Mouse (Mus musculus) naive thymus-derived CD4-positive, alpha-beta T cell, adult 2 months (primary cell): Measurements from ENCODE around the gene Gpr132.

Experiments
- DNase-seq: peaks from one replicate; pipeline ENCODE4 v3.0.0-alpha.2; 2011; ENCODE audit warnings: low read depth

Gpr132 gene

DNA sequence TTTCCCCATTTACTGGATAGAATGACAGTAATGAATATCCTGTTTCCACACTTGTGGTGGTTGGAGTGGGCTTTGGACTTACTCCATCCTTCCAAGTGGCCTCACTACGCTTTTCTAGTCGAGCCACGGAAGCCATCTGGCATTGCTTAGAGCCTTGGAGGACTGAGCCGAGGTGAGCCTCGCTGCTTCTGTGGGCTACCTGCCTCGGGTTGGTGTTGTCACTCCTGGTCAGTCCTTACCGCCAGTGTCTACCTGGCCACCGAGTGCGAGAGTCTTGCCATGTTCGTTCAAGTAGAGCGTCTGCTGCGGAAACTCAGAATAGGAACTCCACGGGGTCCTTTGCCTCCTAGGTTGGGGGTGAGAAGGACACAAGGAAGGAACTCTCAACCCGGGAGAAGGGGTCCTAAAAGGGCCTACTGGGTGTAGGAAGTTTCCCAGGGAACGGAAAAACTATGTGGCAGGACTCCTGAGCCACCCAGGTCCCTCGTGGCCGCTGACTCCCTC is 9.1 kb upstream of the Gpr132 start:
- DNase-seq: peak; percentile 50

DNA sequence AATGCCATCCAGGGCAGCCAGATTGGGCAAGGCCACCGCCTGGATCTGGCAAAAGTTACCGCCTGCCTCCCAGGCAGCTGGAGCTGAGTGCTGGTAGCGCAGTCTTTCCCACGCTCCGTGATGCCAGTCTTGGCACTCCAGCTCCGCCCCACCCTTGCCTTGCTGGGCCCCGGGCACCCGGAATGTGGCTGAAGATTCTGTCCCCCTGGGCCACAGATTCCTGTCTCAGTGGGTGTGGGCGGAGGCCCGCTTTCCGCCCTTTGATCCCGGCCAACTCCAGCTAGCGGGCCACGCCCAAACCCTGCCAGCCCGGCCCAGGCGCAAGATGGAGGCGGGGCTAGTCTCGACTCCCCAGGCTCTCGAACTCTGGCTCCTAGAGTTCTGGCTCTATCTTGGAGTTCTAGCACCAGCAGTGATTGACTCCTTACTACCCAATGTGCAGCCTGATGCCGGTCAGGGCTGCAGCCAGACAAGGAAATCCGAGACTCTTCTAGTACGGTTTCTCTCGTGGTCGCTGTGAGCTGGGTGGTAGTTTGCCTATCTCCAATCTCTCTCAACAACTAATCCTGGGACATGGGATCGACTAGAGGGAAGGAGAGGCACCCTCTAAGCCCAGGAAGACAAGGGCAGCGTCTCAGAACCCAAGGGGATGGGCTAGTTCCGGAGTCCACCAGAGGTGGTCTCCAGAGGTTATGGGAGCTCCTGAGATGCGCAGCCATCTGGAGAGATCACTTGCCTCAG is 8.5 kb upstream of the Gpr132 start:
- DNase-seq: peak; percentile 70

DNA sequence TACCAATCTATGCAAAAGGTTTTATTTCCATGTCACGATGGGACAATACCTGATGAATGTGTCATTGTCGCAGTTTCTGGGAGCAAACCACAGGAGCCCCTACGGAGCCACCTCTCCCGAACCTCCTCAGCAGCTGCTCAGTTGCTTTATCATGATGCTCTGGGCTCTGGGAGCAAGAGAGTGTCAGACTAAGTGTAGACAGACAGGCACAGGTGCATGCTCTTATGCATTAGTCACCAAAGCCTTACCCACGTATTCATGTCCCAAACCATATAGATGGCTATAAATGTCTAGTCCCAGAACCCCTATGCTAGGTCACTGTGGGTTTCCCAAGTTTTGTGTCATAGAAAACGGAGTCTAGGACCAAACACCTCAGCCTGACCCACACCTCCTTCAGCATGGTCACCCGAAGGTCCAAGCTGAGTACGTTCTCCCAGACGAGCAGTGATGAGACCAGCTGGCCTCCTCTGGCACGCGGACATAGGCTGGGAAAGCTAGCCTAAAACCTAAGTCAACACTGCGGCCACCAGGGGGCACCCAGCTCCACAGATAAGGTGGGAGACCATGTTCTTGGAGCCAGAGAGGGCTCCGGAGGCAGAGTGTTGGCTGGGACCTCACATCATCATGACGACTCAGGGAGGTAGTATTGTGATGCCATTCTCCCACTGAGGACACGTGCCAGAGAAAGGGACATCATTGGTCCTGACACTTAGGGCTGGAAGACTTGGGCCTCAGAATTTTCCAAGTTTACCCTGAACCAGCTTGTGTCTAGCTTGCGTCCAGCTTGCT is 7.4 kb upstream of the Gpr132 start:
- peak; percentile 90 for DNase-seq

DNA sequence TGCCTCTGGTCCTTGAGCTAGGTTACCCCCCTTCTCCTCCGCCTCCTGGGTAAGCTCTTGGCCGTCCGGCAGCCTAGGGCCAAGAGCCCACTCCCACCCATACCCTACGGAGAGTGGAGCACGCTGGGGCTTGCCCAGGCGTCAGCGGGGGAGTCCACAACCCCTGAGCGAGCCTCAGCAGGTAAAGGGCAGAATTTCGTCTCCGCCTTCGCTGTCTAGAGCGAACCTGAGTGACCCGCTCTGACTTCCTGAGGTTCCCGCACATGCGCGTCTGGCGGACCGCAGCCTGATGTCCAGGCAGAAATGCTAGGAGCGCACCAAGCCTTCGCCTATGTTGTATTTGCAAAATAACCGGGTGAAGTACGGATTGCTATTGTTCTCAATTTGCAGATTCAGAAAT is 6.2 kb upstream of the Gpr132 start:
- peak; percentile 33 for DNase-seq

DNA sequence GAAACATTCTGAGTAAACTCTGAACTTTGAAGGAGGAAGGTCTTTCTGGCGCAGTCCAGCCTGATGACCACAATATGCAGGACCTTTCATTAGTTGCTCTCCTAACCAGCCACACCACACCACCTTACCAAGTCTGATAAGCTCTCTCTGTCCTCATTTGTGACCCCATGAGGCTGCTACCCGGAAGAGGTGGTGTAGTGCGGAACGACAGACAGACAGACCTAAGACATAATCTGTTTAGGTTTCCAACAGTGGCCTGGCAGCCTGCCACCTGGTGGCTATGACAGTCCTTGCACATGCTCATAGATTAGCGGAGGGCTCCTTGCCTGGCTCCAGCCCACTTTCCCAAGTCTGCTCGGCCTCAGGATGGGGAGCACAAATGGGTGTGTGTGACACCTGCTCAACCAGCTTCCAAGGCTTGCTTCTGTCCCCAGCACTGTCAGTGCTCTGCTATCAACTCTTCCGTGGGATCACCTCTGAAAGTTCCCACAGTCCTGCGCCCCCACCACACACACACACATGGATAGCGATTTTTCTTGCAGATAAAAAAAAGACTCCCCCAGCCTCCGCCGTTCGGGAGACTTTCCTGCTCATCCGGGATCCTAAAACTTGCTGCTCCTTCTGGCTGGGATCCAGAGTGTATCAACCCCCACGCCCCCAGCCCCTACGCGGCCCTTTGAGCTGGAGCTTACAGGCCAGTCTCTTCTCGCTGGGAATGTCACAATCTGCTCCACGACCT is 5.6 kb upstream of the Gpr132 start:
- DNase-seq: peak; percentile 91

DNA sequence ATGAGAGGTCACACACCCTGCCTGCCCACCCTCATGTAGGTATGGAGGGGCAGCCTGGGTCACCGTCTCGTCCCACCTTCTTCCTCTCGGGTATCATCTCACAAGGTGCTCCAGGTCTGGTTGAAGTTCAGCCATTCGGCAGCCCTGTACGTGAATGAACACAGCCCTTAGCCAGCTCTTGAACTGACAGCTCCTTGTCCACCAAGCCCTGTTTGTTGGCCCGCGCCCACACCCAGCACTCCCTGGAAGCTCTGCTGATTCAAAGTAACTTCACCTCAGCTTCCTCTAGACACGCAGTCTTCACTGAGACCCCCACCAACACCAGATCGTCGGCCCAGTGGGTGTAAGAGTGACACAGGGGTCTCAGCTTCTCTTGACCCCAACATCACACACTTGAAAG is 5.0 kb upstream of the Gpr132 start:
- no peak for DNase-seq

DNA sequence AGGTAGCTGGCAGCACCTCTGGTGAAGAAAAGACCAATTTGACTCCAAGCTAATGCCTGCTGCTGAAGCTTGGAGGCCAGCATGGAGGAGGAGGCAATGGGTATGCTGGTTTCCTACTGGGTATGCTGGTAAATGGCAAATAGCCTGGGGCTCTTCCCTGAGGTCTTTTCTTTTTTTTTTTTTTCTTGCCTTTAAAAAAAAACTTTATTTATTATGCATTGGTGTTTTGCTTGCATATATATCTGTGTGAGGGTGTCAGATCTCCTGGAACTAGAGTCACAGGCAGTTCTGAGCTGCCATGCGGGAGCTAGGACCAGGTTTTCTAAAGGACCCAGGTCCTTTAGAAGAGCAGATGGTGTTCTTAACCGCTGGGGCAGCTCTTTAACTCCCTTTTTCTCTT is 3.2 kb upstream of the Gpr132 start:
- DNase-seq: no peak

DNA sequence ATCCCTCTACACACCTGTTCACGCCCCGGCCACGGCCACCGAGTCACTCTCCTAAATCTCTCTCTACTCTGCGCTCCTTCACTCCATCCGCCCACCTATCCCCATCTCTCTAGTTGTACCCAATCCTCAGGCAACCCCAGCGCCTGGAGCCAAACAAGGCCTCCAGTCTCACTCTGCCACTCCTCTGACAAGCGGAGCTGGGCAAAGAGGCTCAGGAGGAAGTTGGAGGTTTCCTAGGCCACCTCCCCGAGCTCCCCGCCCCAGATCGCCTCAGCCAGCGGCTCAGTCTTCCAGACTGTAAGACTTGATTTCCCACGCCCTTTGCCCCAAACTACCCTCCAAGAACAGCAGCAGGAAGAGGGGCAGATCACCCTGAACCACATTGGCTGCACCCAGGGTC is 2.7 kb upstream of the Gpr132 start:
- peak; percentile 65 for DNase-seq

DNA sequence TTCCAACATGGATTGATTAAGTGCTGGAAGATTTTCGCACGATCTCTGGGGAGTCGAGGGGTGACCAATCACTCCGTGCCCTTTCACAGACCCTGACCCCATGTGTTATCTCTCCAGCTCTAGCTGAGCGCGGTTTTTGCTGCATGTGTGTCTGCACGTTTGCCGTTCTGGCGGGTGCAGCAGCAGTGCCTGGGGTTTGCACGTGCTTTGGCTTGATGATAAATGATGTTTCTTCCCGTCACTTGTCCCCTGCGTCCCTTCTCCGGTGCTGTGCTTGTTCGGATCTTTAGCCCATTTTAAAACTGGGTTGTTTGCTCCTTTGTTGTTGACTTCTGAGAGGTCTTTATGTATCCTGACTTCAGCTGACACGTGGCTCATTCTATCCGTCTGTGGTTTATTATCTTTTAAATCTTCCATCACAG is 1.8 kb upstream of the Gpr132 start:
- DNase-seq: peak; percentile 66

DNA sequence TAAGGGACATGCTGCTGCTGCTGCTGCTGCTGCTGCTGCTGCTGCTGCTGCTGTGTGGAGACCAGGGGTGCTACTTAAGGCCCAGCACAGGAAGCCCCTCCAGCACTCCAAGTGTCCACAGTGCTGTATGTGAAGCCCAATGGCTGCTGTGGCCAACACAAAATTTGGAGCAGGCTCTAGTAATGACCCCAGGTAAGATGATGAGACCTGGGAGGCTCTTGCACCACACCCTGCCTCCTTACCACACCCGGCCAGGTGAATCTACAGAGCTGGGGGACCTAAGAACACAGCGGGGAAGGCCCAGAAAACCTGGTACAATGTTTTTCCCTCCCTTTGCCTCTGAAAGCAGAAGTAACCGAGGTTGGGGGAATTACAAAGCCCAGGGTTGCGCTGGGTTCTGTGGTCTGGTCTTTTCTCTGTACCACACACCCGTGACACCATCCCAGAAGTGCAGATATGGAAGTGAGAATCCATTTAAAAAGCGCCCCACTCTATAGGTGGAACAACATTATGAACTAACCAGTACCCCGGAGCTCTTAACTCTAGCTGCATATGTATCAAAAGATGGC is 838 bp downstream of the Gpr132 start:
- peak; percentile 34 for DNase-seq

DNA sequence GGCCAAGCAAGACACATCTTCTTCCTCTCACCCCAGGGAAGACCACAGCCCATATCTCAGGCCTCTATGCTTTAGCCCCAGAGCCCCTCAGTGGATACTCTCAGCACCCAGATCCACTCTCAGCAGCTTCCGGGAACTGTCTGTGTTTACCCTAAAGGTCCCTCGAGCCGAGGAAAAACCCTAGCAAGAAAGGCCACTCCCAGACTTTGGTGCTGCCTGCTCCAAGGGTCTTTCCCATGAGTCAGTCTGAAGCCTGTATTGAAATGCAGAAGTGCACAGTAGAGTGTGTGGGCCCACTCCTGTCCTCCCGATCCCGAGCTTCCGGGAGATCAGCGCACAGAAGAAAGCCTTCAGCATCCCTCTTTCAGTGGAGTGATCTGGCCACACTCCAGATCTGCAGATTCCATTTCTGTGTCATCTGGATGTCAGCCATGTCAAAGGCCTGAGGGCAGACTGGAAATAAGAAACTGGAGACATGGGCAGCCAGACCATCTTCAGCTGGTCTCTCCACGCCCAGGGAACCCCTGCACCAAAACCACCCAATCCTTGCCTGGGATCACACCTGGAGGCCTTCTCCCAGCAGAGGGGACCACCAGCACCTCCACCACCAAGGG is 1.5 kb downstream of the Gpr132 start:
- no peak for DNase-seq

DNA sequence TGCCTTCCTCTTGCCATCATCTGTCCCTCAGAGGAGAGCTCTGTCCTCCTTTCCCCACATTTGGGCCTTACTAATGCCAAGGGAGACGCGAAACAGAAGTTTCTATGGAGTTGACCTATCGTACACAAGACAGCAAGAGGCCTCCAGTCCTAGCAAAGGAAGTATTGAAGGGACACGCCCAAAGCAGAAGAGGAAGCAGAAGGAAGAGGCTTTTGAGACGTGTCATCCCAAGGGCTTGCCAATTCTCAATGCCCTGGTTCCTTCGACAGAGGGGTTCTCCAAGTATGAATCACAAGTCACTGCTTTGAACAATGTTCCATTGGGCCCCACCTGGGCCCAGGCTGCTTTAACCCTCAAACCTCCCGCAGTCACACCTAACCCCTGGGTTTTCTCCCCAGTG is 3.2 kb downstream of the Gpr132 start:
- DNase-seq: peak; percentile 44

DNA sequence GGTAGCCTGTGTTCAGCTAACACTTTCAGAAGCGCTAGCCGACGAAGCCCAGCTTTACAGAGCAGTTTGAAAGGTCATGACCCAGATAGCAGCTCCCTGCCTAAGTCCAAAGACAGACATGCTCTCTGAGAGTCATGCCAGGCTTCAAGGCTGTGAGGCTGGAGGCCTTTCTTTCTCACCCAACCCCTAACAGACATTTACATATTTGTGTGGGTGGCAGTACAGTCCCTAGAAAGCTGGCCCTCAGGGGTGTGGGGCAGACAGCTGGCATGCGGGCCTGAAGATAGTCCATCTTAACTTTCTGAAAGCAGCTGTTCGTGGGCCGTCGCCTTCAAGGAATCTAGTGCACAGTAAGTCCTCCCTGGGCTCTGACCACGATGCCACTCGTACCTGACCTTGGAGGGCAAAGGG is 6.1 kb downstream of the Gpr132 start:
- peak; percentile 51 for DNase-seq

DNA sequence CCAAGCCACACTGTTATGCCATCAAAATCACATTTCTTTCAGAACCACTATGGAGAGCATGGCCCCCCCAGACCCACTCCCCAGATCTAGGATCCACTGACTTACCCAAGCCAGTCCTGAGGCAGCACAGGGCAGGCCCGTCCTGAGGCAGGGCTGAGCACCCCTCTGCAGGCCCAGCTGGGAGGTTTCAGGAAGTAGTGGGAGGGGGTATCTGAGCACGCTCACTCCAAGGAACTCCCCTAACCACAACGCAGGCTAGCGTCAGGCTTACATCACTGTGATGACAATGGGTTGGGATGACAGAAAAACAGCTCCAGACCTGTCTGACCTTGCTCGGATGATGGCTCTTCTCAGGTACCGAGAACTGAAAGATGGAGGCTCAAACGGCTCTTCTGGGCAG is 7.3 kb downstream of the Gpr132 start:
- DNase-seq: peak; percentile 94

DNA sequence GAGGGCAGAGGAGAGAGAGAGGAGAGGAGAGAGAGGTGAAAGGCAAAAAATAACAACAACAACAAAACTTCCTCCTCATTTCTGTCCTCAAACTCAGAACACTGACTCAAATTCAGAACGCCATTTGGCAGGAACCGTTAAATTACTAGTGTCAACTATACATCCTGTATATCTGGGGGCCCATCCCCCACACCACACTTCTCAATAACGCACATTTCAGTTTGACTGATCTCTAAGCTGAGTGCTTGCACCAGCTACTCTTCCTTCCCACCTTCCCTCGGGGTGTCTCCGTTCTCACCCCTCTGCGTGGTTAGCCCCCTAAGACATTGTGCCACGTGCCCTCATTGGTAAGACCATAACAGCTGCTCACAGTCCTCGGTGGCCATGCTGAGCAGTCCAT is 8.1 kb downstream of the Gpr132 start:
- DNase-seq: peak; percentile 92

DNA sequence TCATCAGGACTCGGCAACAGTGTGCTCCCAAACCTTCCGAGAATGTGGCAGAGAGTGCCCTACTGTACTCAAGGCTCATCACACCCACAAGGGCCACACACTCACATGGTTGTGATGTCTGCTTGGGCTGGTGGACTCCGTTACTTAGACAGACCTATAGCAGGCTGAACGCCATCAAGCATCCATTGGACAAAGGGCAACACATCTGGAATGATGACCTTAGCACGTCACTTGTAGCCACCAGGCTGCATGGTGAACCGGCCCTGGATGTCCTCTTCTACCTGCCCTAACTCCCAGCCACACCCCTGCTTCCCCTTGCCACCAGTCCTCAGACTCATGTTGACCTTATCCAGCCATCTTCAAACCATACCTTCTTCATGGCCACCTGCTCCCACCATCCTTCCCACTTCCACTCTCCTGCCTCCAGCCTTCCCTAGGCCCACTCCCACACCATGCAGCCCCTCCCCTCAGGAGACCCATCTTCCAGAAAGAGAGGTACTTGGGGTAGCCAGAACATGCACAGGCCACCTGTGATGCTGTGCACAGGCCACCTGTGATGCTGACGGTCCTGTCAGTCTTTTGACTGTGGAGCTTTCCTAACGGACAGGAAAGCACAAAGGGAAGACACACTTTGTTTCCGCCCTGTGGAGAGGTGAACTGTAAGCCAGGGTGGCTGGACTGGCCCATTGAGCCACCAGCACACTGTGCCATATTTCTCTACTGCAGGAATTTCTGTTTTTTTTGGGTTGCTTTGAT is 9.3 kb downstream of the Gpr132 start:
- DNase-seq: peak; percentile 48

DNA sequence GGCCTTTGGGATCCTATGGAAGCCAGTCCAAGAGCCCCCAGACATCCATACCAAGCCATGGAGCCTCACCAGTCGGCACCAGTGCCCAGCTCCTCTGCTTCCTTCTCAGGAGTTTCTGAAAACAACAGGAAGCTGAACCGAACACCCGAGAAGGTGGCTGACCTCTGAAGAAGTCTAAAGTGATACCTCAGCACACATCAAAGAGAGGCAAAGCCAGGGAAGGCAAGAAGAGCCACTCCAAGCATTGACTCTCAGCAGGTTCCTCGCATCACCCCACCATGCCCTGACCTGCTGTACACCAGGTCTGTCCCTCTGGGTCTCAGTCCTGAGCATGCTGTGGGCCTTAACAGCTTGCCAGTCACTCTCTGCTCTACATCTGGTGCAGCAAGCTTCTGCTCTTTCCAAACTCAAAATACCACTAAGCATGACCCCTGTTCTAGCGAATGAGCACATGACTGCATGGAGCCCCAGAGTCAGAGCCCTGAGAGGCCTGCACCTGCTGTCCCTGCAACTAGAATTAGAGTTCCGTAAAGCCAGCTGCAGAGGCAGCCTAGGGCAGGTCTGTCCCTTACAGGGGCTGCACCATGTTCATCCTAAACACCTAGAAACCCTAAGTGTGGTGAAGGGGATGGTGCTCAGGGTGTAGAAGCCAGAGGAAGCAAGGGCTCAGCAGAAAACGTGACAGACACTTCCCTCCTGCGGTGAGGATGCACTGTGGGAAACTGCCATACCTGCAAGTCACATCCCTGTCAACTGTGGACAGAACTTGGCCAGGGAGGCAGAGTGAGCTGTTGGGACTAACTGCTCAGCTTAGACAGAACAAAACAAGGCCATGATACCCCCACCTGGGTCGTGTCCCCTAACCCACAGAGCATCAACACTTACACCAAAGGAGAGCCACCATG is 10.8 kb downstream of the Gpr132 start:
- DNase-seq: peak; percentile 64

DNA sequence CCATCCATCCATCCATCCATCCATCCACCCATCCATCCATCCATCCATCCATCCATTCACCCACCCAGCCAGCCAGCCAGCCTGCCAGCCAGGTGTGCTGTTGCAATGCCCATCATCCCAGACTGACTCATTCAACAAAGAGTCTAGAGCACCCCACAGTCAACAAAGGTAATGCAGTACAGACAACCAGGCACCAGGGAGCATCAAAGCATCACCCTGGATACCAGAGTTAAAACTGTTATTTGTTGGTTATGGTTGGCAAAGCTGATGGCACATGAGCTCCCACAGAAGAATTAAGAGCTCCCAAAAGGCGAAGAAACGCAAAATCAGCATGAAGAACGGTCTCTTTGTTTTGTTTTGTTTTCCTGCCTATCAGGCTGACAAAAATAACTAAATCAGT is 11.7 kb downstream of the Gpr132 start:
- peak; percentile 76 for DNase-seq

DNA sequence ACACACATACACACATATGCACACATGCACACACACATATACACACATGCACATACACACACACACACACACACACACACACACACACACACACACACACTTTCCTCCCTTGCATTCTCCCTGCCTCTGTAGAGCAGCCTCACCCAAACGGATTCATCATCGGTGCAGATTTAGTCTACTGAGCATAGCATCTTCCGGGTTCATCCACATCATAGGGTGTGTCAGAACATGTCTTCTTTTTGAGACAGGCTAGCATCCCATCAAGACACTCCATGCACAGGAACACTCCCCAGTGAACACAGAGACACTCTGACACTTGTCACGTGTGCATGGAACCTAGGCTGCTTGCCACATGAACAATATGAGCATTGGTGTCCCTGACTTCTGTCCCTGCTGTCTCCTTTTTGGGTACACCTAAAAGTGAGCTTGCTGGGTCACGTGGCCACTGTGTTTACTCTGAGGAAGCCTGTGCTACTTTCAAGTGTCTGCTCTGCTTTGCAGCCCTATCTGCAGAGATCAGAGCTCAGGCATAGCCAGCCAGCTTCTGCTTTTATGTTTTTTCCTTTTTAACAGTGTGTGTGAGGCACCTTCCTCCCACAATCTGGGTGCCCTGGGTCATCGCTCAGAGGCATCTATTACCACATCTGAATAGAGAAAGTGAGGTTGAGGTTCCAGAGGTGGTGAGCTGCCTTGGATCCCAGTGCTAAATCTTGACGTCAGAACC is 13.3 kb downstream of the Gpr132 start:
- peak; percentile 94 for DNase-seq
